21 mouse cellular contexts compared by ENCODE assay signal in genomic region chr16:76525563-76525962, GRCm38 (mm10).
DNase-seq lines count a peak whose midpoint lies in the region; ATAC-seq and TF ChIP-seq lines count a peak whose summit lies in the region.
"Had no signal": no experiment of that assay in that cellular context is flagged by ENCODE, and none has a peak within 500 bp of the region (broad histone marks: within the 10 kb centered on the region; RNA-seq: fewer than 3 reads in every experiment).

No protein-coding gene starts in this region.

- no peak overlapping the region for H3K4me3 ChIP-seq in midbrain, embryonic 11.5 days (ENCODE audit: low read depth, low read length)
- no peak overlapping the region for H3K4me3 ChIP-seq in midbrain, postnatal 0 days (ENCODE audit: low read depth, low read length)
- H3K4me3 ChIP-seq: embryonic facial prominence, embryonic 15.5 days; forebrain, embryonic 15.5 days; heart, embryonic 15.5 days; hindbrain, embryonic 15.5 days had no signal

- H3K9me3 ChIP-seq in midbrain, embryonic 11.5 days (ENCODE audit: control insufficient read depth, low read length) = no peaks in the 10 kb centered on the region
- H3K9me3 ChIP-seq in midbrain, postnatal 0 days (ENCODE audit: low read length) = no peaks in the 10 kb centered on the region
- H3K9me3 ChIP-seq: embryonic facial prominence, embryonic 15.5 days; forebrain, embryonic 15.5 days; G1E; heart, embryonic 15.5 days; hindbrain, embryonic 15.5 days had no signal

- no peak overlapping the region for H3K9ac ChIP-seq in midbrain, embryonic 11.5 days (ENCODE audit: low read length)
- H3K9ac ChIP-seq in midbrain, postnatal 0 days (replicated peaks; ENCODE audit: low read length, poor library complexity, severe bottlenecking) = no peak overlapping the region
- H3K9ac ChIP-seq: embryonic facial prominence, embryonic 15.5 days; forebrain, embryonic 15.5 days; heart, embryonic 15.5 days; hindbrain, embryonic 15.5 days had no signal

- DNase-seq in adrenal gland, adult (ENCODE audit: inconsistent age in 2 of 2, low spot score in 1 of 2) = peak; percentile 39 to 71
- no peak for DNase-seq in adrenal gland, postnatal 10 days
- peak; percentile 26 for DNase-seq in heart, adult 8-10 months (ENCODE audit: low spot score)
- no peak for DNase-seq in heart, postnatal 36 days
- DNase-seq in midbrain, embryonic 11.5 days (ENCODE audit: low spot score, missing footprints) = peak; percentile 59
- no peak for DNase-seq in midbrain, postnatal 0 days (ENCODE audit: low spot score)
- DNase-seq in urinary bladder, postnatal 36 days (ENCODE audit: low spot score in 2 of 2) = no peak
- DNase-seq: B cell, adult 2 months; cerebellum, adult 11 months; cerebellum, adult 8-10 months; cerebellum, postnatal 14 days; embryo, embryonic 11 days; gastrocnemius, postnatal 36 days; kidney, adult 8-10 months had no signal

- H3K4me1 ChIP-seq in midbrain, embryonic 11.5 days (ENCODE audit: control insufficient read depth, insufficient read depth, low read length) = no peaks in the 10 kb centered on the region
- H3K4me1 ChIP-seq in midbrain, postnatal 0 days (ENCODE audit: insufficient read depth, low read length) = no peaks in the 10 kb centered on the region
- H3K4me1 ChIP-seq: embryonic facial prominence, embryonic 15.5 days; forebrain, embryonic 15.5 days; hindbrain, embryonic 15.5 days had no signal

- H3K4me2 ChIP-seq in midbrain, embryonic 11.5 days = no peak overlapping the region
- no peak overlapping the region for H3K4me2 ChIP-seq in midbrain, postnatal 0 days (ENCODE audit: low read depth, low read length, poor library complexity, severe bottlenecking)
- H3K4me2 ChIP-seq: embryonic facial prominence, embryonic 15.5 days; forebrain, embryonic 15.5 days; heart, embryonic 15.5 days; hindbrain, embryonic 15.5 days had no signal

- no peaks in the 10 kb centered on the region for H3K36me3 ChIP-seq in midbrain, embryonic 11.5 days (ENCODE audit: control insufficient read depth, insufficient read depth, low read length)
- no peaks in the 10 kb centered on the region for H3K36me3 ChIP-seq in midbrain, postnatal 0 days (ENCODE audit: insufficient read depth, low read length)
- H3K36me3 ChIP-seq: embryonic facial prominence, embryonic 15.5 days; forebrain, embryonic 15.5 days; G1E; heart, embryonic 15.5 days; hindbrain, embryonic 15.5 days had no signal

- TF ChIP-seq CTCF in midbrain, postnatal 0 days (IDR thresholded peaks at IDR 0.05) = no peak

- H3K27me3 ChIP-seq in midbrain, embryonic 11.5 days (ENCODE audit: control insufficient read depth, insufficient read depth, low read length) = no peaks in the 10 kb centered on the region
- H3K27me3 ChIP-seq in midbrain, postnatal 0 days (ENCODE audit: insufficient read depth, low read length) = no peaks in the 10 kb centered on the region
- H3K27me3 ChIP-seq: embryonic facial prominence, embryonic 15.5 days; forebrain, embryonic 15.5 days; heart, embryonic 15.5 days; hindbrain, embryonic 15.5 days had no signal

- no peak overlapping the region for H3K27ac ChIP-seq in midbrain, embryonic 11.5 days (ENCODE audit: low read depth, low read length)
- H3K27ac ChIP-seq in midbrain, postnatal 0 days (ENCODE audit: low read depth, low read length) = no peak overlapping the region
- H3K27ac ChIP-seq: embryonic facial prominence, embryonic 15.5 days; forebrain, embryonic 15.5 days; heart, embryonic 15.5 days; hindbrain, embryonic 15.5 days had no signal

- 89% methylated on average over 5 of the region's 5 CpGs for WGBS in midbrain, embryonic 11.5 days
- WGBS in midbrain, postnatal 0 days = 91% methylated on average over 5 of the region's 5 CpGs

- intact Hi-C loops in heart, postnatal 36 days (cut with DNase I) = loop anchor here (5.0 kb wide), 1 partner anchor 153 kb away; the partner anchor contains the start of gene Nrip1

- ATAC-seq in midbrain, embryonic 11.5 days (ENCODE audit: low FRiP score) = no peak
- no peak for ATAC-seq in midbrain, postnatal 0 days (ENCODE audit: low FRiP score)
- ATAC-seq: CD4-positive, CD25-positive, alpha-beta regulatory T cell, adult 4 months; forebrain, embryonic 15.5 days; intestine, embryonic 16.5 days had no signal

Comparison
In these comparisons a context has a peak if more than half of its experiments do, and no peak if none do; other contexts are left out.
1. DNase-seq: peak in adrenal gland, adult (2 of 2), heart, adult 8-10 months (single experiment) and midbrain, embryonic 11.5 days (single experiment); none in adrenal gland, postnatal 10 days (single experiment), heart, postnatal 36 days (0 of 2), midbrain, postnatal 0 days (single experiment) and urinary bladder, postnatal 36 days (0 of 2).